Mouse (Mus musculus): ENCODE data around the gene Gusb. TPM values are rescaled to one million over a fixed set of nuclear protein-coding genes. Genes with fewer than 3 reads are reported as not detected.
"Not testable (repeated sequence)": the region's sequence is repeated elsewhere in the genome, so short reads cannot be mapped to it uniquely, and the experiment has no call there.

The Gusb gene
- polyA plus RNA-seq, 1 experiment = 22.6 TPM

DNA sequence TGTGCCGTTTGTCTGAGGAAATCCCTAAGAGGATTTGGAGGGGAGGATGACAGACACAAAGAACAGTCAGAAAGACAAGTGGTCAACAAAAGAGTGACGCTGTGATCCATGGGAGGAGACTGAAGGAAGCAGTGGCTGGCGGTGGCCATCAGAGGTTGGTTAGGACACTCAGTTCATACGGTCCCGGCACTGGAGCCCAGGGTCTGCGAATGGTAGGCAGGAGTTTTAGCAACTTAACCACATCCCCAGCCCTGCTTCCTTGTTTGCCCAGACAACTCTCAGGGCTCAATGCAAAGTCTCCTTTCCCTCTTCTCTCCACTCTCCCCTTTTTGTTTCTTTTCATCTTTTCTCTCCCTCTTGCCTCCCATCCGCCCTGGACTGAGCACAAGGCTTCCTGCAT is 43.3 kb upstream of the Gusb start:
- TF ChIP-seq POLR2A (IDR thresholded peaks at IDR 0.05; ENCODE audit: borderline replicate concordance, control insufficient read depth, low read depth, low read length) (no peak), CTCF (IDR thresholded peaks at IDR 0.05; ENCODE audit: control insufficient read depth, insufficient read depth, low read length) (no peak)
- Histone ChIP-seq H3K4me3 (replicated peaks; ENCODE audit: control insufficient read depth, low read depth, low read length) (no peak overlapping the region), H3K27ac (ENCODE audit: control insufficient read depth, insufficient read depth, low read depth, low read length, poor library complexity) (no peak overlapping the region), H3K4me1 (ENCODE audit: control insufficient read depth, insufficient read depth, low read length) (no peaks in the 10 kb centered on the region)
- WGBS = 62% methylated on average over 7 of the region's 7 CpGs

DNA sequence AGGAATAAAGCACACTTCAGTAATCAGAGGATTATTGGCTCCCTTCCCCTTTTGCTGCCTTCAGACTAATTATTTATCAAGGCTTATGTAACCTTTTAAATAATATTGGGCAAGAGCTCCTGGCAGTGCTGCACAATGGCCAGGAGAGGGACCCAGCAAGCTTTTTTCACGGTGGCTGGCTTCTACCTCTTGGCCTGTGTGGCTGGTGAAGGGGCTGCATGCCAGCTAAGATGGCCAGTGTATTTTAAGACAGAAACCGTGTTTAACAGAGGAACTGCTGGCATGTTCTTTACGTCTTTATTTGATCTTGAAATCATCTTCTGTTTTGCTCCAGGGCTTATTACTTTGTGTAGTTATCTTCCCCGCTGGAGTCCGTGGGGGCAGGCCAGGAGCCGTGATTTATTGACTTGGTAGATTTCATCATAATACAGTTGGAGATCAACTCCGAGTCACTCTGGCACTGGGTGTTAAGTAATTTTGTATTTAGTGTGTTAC is 41.4 kb upstream of the Gusb start:
- no peaks in the 10 kb centered on the region for H3K4me1 ChIP-seq (ENCODE audit: control insufficient read depth, insufficient read depth, low read length)
- H3K4me3 ChIP-seq (replicated peaks; ENCODE audit: control insufficient read depth, low read depth, low read length) = no peak overlapping the region
- TF ChIP-seq CTCF (IDR thresholded peaks at IDR 0.05; ENCODE audit: control insufficient read depth, insufficient read depth, low read length) = peak; percentile 49
- no peak for TF ChIP-seq POLR2A (IDR thresholded peaks at IDR 0.05; ENCODE audit: borderline replicate concordance, control insufficient read depth, low read depth, low read length)
- no peak overlapping the region for H3K27ac ChIP-seq (ENCODE audit: control insufficient read depth, insufficient read depth, low read depth, low read length, poor library complexity)
- WGBS = 56% methylated on average over 7 of the region's 7 CpGs

DNA sequence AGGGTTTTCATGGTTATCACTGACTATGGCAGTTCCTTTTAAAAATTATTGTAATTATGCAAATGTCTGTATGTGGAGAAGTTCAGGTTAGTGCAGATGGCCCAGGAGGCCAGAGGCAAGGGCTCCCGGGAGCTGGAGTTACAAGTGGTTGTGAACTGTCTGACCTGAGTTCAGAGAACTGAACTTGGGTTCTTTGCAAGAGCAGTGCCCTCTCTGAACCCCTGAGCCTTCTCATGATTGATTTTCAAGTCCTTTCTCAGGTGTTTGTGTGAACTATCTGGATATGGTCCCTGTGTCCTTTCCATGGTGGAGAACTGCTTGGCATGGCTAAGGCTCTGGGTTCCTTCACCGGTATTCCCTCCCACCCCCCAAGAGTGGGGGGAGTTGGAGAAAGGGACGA is 40.9 kb upstream of the Gusb start:
- TF ChIP-seq POLR2A (IDR thresholded peaks at IDR 0.05; ENCODE audit: borderline replicate concordance, control insufficient read depth, low read depth, low read length) = no peak
- no peak for TF ChIP-seq CTCF (IDR thresholded peaks at IDR 0.05; ENCODE audit: control insufficient read depth, insufficient read depth, low read length)
- H3K27ac ChIP-seq (ENCODE audit: control insufficient read depth, insufficient read depth, low read depth, low read length, poor library complexity) = no peak overlapping the region
- no peaks in the 10 kb centered on the region for H3K4me1 ChIP-seq (ENCODE audit: control insufficient read depth, insufficient read depth, low read length)
- WGBS = 91% methylated on average over 3 of the region's 3 CpGs
- H3K4me3 ChIP-seq (replicated peaks; ENCODE audit: control insufficient read depth, low read depth, low read length) = no peak overlapping the region

DNA sequence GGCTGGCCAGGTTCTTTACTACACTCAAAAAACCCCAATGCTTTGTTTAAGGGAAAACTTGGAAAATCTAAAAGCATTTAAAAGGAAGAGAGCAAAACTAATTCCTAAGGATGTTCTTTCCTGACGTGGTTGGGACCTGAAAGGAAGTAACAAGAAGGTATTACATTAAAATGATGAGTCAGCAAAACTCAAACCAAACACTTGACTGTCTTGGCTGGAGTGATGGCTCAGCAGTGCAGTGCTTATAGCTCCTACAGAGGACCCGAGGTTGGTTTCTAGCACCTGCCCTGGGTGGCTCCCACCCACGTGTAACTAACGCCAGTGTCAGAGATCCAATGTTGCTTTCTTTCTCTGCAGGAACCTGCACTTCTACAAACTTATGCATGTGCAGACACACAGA is 38.4 kb upstream of the Gusb start:
- Histone ChIP-seq H3K27ac (ENCODE audit: control insufficient read depth, insufficient read depth, low read depth, low read length, poor library complexity) (no peak overlapping the region), H3K4me3 (replicated peaks; ENCODE audit: control insufficient read depth, low read depth, low read length) (no peak overlapping the region), H3K4me1 (ENCODE audit: control insufficient read depth, insufficient read depth, low read length) (no peaks in the 10 kb centered on the region)
- 58% methylated on average over 4 of the region's 4 CpGs for WGBS
- TF ChIP-seq CTCF (IDR thresholded peaks at IDR 0.05; ENCODE audit: control insufficient read depth, insufficient read depth, low read length) = no peak
- TF ChIP-seq POLR2A (IDR thresholded peaks at IDR 0.05; ENCODE audit: borderline replicate concordance, control insufficient read depth, low read depth, low read length) = no peak

DNA sequence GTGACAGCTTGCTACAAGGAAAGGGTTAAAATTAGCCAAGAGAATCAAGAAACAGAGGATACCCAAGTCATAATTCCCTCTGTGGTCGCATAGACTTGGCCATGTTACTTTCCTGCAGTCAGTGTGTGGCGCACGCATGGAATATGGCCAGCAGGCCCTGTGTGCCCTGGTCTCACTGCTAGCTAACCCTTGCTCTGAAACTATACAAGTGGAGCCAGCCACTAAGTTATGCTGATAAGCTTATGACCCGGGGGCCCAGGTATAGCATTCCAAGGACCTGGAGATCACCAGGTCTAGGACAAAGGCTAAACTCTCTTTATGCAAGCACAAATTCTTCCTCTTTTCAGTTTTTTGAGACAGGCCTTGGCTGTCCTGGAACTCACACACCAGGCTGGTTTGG is 37.9 kb upstream of the Gusb start:
- Histone ChIP-seq H3K27ac (ENCODE audit: control insufficient read depth, insufficient read depth, low read depth, low read length, poor library complexity) (no peak overlapping the region), H3K4me3 (replicated peaks; ENCODE audit: control insufficient read depth, low read depth, low read length) (no peak overlapping the region), H3K4me1 (ENCODE audit: control insufficient read depth, insufficient read depth, low read length) (no peaks in the 10 kb centered on the region)
- WGBS = 87% methylated on average over 4 of the region's 4 CpGs
- no peak for TF ChIP-seq POLR2A (IDR thresholded peaks at IDR 0.05; ENCODE audit: borderline replicate concordance, control insufficient read depth, low read depth, low read length)
- TF ChIP-seq CTCF (IDR thresholded peaks at IDR 0.05; ENCODE audit: control insufficient read depth, insufficient read depth, low read length) = no peak

DNA sequence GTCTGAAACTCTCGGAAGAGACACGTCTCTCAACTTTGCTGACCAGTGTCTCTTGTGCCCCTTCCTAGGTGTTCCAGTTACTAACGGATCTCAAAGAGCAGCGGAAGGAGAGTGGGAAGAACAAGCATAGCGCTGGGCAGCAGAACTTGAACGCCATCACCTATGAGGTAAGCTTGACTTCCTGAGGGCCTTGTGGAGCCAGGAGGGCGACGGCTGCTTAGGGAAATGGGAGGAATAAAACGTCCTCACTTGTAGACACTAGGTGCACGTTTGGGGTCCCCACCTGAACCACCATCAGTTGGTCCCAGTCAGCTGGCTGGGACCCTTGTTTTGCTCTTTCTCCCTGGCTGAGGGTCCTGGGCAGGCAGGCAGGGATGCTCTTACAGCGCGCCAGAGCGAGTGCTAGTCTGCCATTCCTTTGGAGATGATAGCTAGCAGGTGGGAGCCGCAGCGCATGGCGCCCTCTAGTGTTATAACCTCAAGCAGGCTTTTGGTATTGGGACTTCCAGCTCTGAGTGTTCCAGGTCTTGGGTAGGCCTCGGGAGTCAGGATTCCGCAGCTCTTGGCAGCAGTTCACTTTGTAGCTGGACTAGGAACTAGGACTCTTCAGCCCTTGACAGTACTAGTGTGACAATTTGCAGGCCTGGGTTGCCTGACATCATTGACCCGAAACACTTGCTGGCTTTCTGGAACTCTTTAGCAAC is 35.1 kb upstream of the Gusb start:
- Histone ChIP-seq H3K27ac (ENCODE audit: control insufficient read depth, insufficient read depth, low read depth, low read length, poor library complexity) (no peak overlapping the region), H3K4me1 (ENCODE audit: control insufficient read depth, insufficient read depth, low read length) (no peaks in the 10 kb centered on the region; the same call in 1 of the 2 replicates), H3K4me3 (replicated peaks; ENCODE audit: control insufficient read depth, low read depth, low read length) (no peak overlapping the region)
- TF ChIP-seq POLR2A (IDR thresholded peaks at IDR 0.05; ENCODE audit: borderline replicate concordance, control insufficient read depth, low read depth, low read length) (no peak), CTCF (IDR thresholded peaks at IDR 0.05; ENCODE audit: control insufficient read depth, insufficient read depth, low read length) (peak; percentile 85)
- WGBS = 79% methylated on average over 19 of the region's 19 CpGs

DNA sequence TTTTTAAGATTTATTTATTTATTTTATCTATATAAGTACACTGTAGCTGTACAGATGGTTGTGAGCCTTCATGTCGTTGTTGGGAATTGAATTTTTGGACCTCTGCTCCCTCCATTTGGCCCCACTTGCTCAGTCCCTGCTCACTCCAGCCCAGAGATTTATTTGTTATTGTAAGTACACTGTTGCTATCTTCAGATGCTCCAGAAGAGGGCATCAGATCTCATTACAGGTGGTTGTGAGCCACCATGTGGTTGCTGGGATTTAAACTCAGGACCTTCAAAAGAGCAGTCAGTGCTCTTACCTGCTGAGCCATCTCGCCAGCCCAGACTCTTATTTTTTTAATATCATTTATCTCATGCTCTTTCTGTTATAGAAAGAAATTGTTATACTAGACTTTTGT is 33.5 kb upstream of the Gusb start:
- not testable (repeated sequence) for H3K4me3 ChIP-seq (replicated peaks; ENCODE audit: control insufficient read depth, low read depth, low read length); H3K27ac ChIP-seq (ENCODE audit: control insufficient read depth, insufficient read depth, low read depth, low read length, poor library complexity); H3K4me1 ChIP-seq (ENCODE audit: control insufficient read depth, insufficient read depth, low read length)
- 56% methylated on average over 2 of the region's 2 CpGs for WGBS

DNA sequence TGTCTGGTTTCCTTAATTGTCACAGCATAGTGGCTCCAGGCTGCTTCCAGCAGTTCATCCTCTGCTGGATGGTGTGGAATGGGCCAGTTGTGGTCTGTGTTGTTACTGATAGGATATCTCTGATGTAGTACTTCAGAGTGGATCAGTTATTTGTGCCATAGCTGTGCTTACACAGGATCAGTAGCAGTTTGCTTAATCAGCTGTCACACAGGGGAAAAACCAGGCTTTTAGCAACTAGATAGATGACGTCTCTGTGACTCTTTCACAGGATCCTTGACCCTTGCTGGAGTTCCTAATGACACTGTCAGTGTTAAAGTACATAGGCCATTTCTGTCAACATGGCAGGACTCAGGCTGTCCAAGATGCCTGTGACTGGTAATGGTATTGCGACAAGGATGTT is 31.0 kb upstream of the Gusb start:
- H3K4me3 ChIP-seq (replicated peaks; ENCODE audit: control insufficient read depth, low read depth, low read length) = no peak overlapping the region
- no peaks in the 10 kb centered on the region; the same call in none of the 2 replicates for H3K4me1 ChIP-seq (ENCODE audit: control insufficient read depth, insufficient read depth, low read length)
- TF ChIP-seq CTCF (IDR thresholded peaks at IDR 0.05; ENCODE audit: control insufficient read depth, insufficient read depth, low read length) (no peak), POLR2A (IDR thresholded peaks at IDR 0.05; ENCODE audit: borderline replicate concordance, control insufficient read depth, low read depth, low read length) (no peak)
- WGBS = 67% methylated on average over 2 of the region's 2 CpGs
- no peak overlapping the region for H3K27ac ChIP-seq (ENCODE audit: control insufficient read depth, insufficient read depth, low read depth, low read length, poor library complexity)
